Comparison of ENCODE assay signal across 13 mouse cellular contexts in genomic region chr16:9533564-9534332, GRCm38 (mm10).
DNase-seq lines count a peak whose midpoint lies in the region; ATAC-seq and TF ChIP-seq lines count a peak whose summit lies in the region.
"Had no signal": no experiment of that assay in that cellular context is flagged by ENCODE, and none has a peak within 500 bp of the region (broad histone marks: within the 10 kb centered on the region; RNA-seq: fewer than 3 reads in every experiment).

No protein-coding gene starts in this region.

- WGBS in forebrain, embryonic 11.5 days = 40% methylated on average over 9 of the region's 9 CpGs
- 14% methylated on average over 9 of the region's 9 CpGs for WGBS in hindbrain, postnatal 0 days
- 11% methylated on average over 9 of the region's 9 CpGs for WGBS in neural tube, embryonic 14.5 days
- WGBS in liver, embryonic 12.5 days (ENCODE audit: insufficient replicate concordance) = 45% methylated on average over 9 of the region's 9 CpGs

- DNase-seq in brain, embryonic 18.5 days (ENCODE audit: low read depth, low spot score) = peak; percentile 26
- peak; percentile 51 for DNase-seq in forebrain, embryonic 11.5 days (ENCODE audit: low spot score)
- peak; percentile 68 for DNase-seq in hindbrain, postnatal 0 days (ENCODE audit: low spot score)
- no peak for DNase-seq in T-cell, adult 2 months (ENCODE audit: low spot score)
- DNase-seq in spleen, postnatal 36 days (ENCODE audit: low spot score in 2 of 2) = no peak
- DNase-seq: kidney, adult 2 months; lung, embryonic 14.5 days had no signal

- no peak for TF ChIP-seq CTCF in hindbrain, postnatal 0 days (IDR thresholded peaks at IDR 0.05; ENCODE audit: low read depth)

- H3K9ac ChIP-seq in forebrain, embryonic 11.5 days (ENCODE audit: low read length) = no peak overlapping the region
- no peak overlapping the region for H3K9ac ChIP-seq in hindbrain, postnatal 0 days (replicated peaks; ENCODE audit: low read length)
- H3K9ac ChIP-seq in neural tube, embryonic 14.5 days (replicated peaks; ENCODE audit: low read depth, low read length) = no peak overlapping the region
- no peak overlapping the region for H3K9ac ChIP-seq in liver, embryonic 12.5 days
- H3K9ac ChIP-seq: heart, embryonic 15.5 days; lung, embryonic 14.5 days had no signal

- no peak overlapping the region for H3K4me2 ChIP-seq in forebrain, embryonic 11.5 days (ENCODE audit: low read depth, low read length, severe bottlenecking)
- no peak overlapping the region for H3K4me2 ChIP-seq in hindbrain, postnatal 0 days (ENCODE audit: low read depth, low read length)
- no peak overlapping the region; the same call in 1 of the 2 replicates for H3K4me2 ChIP-seq in neural tube, embryonic 14.5 days (ENCODE audit: low read depth, low read length)
- no peak overlapping the region for H3K4me2 ChIP-seq in liver, embryonic 12.5 days
- H3K4me2 ChIP-seq: heart, embryonic 15.5 days; lung, embryonic 14.5 days had no signal

- no peak overlapping the region for H3K4me3 ChIP-seq in forebrain, embryonic 11.5 days (ENCODE audit: low read depth, low read length)
- no peak overlapping the region for H3K4me3 ChIP-seq in hindbrain, postnatal 0 days (ENCODE audit: low read length)
- H3K4me3 ChIP-seq in neural tube, embryonic 14.5 days (ENCODE audit: low read depth, low read length) = no peak overlapping the region
- no peak overlapping the region for H3K4me3 ChIP-seq in liver, embryonic 12.5 days
- H3K4me3 ChIP-seq: heart, embryonic 15.5 days; layer of hippocampus, adult 2 months; myocyte had no signal

- ATAC-seq in forebrain, embryonic 11.5 days (replicated peaks; ENCODE audit: low FRiP score) = peak; percentile 72
- peak; percentile 75 for ATAC-seq in hindbrain, postnatal 0 days
- peak; percentile 80 for ATAC-seq in neural tube, embryonic 14.5 days (ENCODE audit: low read depth)
- no peak for ATAC-seq in liver, embryonic 12.5 days

- no peak overlapping the region for H3K27ac ChIP-seq in forebrain, embryonic 11.5 days (ENCODE audit: low read depth, low read length)
- no peak overlapping the region; the same call in 1 of the 2 replicates for H3K27ac ChIP-seq in hindbrain, postnatal 0 days
- no peak overlapping the region for H3K27ac ChIP-seq in neural tube, embryonic 14.5 days (ENCODE audit: low read depth, low read length)
- H3K27ac ChIP-seq in liver, embryonic 12.5 days = no peak overlapping the region
- H3K27ac ChIP-seq: heart, embryonic 15.5 days; layer of hippocampus, adult 2 months; stomach, postnatal 0 days had no signal

- H3K4me1 ChIP-seq in forebrain, embryonic 11.5 days (replicated peaks; ENCODE audit: control insufficient read depth, insufficient read depth, low read length) = peaks cover 6% of the 10 kb centered on the region; the same call in 1 of the 2 replicates
- peaks cover 5% of the 10 kb centered on the region; the same call in 1 of the 2 replicates for H3K4me1 ChIP-seq in hindbrain, postnatal 0 days (ENCODE audit: insufficient read depth, low read length)
- H3K4me1 ChIP-seq in neural tube, embryonic 14.5 days (ENCODE audit: control insufficient read depth, insufficient read depth, low read length) = peaks cover 8% of the 10 kb centered on the region; the same call in 1 of the 2 replicates
- H3K4me1 ChIP-seq in liver, embryonic 12.5 days = no peaks in the 10 kb centered on the region
- H3K4me1 ChIP-seq: heart, embryonic 15.5 days had no signal

- H3K27me3 ChIP-seq in forebrain, embryonic 11.5 days (ENCODE audit: control insufficient read depth, insufficient read depth, low read length) = no peaks in the 10 kb centered on the region
- H3K27me3 ChIP-seq in hindbrain, postnatal 0 days (ENCODE audit: insufficient read depth, low read length) = no peaks in the 10 kb centered on the region
- H3K27me3 ChIP-seq in neural tube, embryonic 14.5 days (ENCODE audit: control insufficient read depth, insufficient read depth, low read length) = no peaks in the 10 kb centered on the region
- H3K27me3 ChIP-seq in liver, embryonic 12.5 days (replicated peaks) = no peaks in the 10 kb centered on the region
- H3K27me3 ChIP-seq: heart, embryonic 15.5 days had no signal

- no peaks in the 10 kb centered on the region for H3K9me3 ChIP-seq in forebrain, embryonic 11.5 days (ENCODE audit: control insufficient read depth, low read length)
- H3K9me3 ChIP-seq in hindbrain, postnatal 0 days (ENCODE audit: low read length) = no peaks in the 10 kb centered on the region
- H3K9me3 ChIP-seq in neural tube, embryonic 14.5 days (ENCODE audit: control insufficient read depth, low read length) = no peaks in the 10 kb centered on the region
- no peaks in the 10 kb centered on the region for H3K9me3 ChIP-seq in liver, embryonic 12.5 days (replicated peaks)
- H3K9me3 ChIP-seq: heart, embryonic 15.5 days had no signal

- H3K36me3 ChIP-seq in forebrain, embryonic 11.5 days (ENCODE audit: control insufficient read depth, insufficient read depth, low read length) = no peaks in the 10 kb centered on the region
- no peaks in the 10 kb centered on the region for H3K36me3 ChIP-seq in hindbrain, postnatal 0 days (ENCODE audit: insufficient read depth, low read length)
- H3K36me3 ChIP-seq in neural tube, embryonic 14.5 days (ENCODE audit: control insufficient read depth, insufficient read depth, low read length) = no peaks in the 10 kb centered on the region
- no peaks in the 10 kb centered on the region for H3K36me3 ChIP-seq in liver, embryonic 12.5 days
- H3K36me3 ChIP-seq: heart, embryonic 15.5 days had no signal

Comparison
In these comparisons a context has a peak if more than half of its experiments do, and no peak if none do; other contexts are left out.
1. DNase-seq: peak in brain, embryonic 18.5 days (single experiment), forebrain, embryonic 11.5 days (single experiment) and hindbrain, postnatal 0 days (single experiment); none in T-cell, adult 2 months (single experiment) and spleen, postnatal 36 days (0 of 2).